Mouse (Mus musculus) lung, postnatal 0 days (tissue): ENCODE measurements at regions not wholly inside any gene's neighbourhood (a gene's known extent, or its start where the extent isn't known, plus 50 kb on each side); places are given as distances from the start of the nearest gene placed in this dataset.

Source experiments
- ATAC-seq: fragments of 200-750 bp; cut with Nextera tagmentation; 2 replicates; pipeline ENCODE4 v1.8.0; 2017; ENCODE audit warnings: moderate library complexity
- DNase-seq: peaks from one replicate; pipeline ENCODE4 v3.0.0-alpha.2; 2016; ENCODE audit warnings: low spot score
- H3K27ac ChIP-seq: fragments of 300-500 bp; sonication (generic); 2 replicates; pipeline ENCODE4 v1.5.1; 2014; ENCODE audit warnings: antibody characterized with exemption, mild to moderate bottlenecking, low read length, mixed read lengths
- H3K27me3 ChIP-seq: fragments of 300-500 bp; sonication (generic); replicated peaks from 2 replicates; pipeline ENCODE4 v1.6.1; 2014; ENCODE audit warnings: low read length, mixed read lengths; ENCODE audit not compliant: insufficient read depth
- H3K36me3 ChIP-seq: fragments of 300-500 bp; sonication (generic); 2 replicates; pipeline ENCODE4 v1.6.1; 2014; ENCODE audit warnings: low read length, mixed read lengths; ENCODE audit not compliant: insufficient read depth
- H3K4me1 ChIP-seq: fragments of 300-500 bp; sonication (generic); 2 replicates; pipeline ENCODE4 v1.6.1; 2014; ENCODE audit warnings: antibody characterized with exemption, low read depth, low read length, mixed read lengths; ENCODE audit not compliant: insufficient read depth
- H3K4me2 ChIP-seq: fragments of 300-500 bp; sonication (generic); replicated peaks from 2 replicates; pipeline ENCODE4 v1.6.1; 2014; ENCODE audit warnings: low read depth, mild to moderate bottlenecking, low read length, moderate library complexity, mixed read lengths
- H3K4me3 ChIP-seq: fragments of 300-500 bp; sonication (generic); 2 replicates; pipeline ENCODE4 v1.5.1; 2014; ENCODE audit warnings: low read depth, low read length
- H3K9ac ChIP-seq: fragments of 300-500 bp; sonication (generic); replicated peaks from 2 replicates; pipeline ENCODE4 v1.6.1; 2014; ENCODE audit warnings: low read depth, mild to moderate bottlenecking
- H3K9me3 ChIP-seq: fragments of 300-500 bp; sonication (generic); 2 replicates; pipeline ENCODE4 v1.6.1; 2016; ENCODE audit warnings: low read length, mixed read lengths
- CTCF ChIP-seq: IDR thresholded peaks from 2 replicates; pipeline ENCODE4 v1.5.1; 2016; ENCODE audit warnings: antibody characterized with exemption, mild to moderate bottlenecking
- EP300 ChIP-seq: IDR thresholded peaks from 2 replicates; pipeline ENCODE4 v1.6.1; 2016; ENCODE audit warnings: antibody characterized with exemption, mild to moderate bottlenecking, control low read depth
- whole genome bisulfite sequencing: fragments of 180-500 bp; shearing (Covaris S2); extraction: QIAGEN DNeasy Blood & Tissue Kit; methylation state at CpG from one replicate; pipeline ENCODE4 v1.1.7; 2014; 5-methylcytosine and 5-hydroxymethylcytosine counted together

DNA sequence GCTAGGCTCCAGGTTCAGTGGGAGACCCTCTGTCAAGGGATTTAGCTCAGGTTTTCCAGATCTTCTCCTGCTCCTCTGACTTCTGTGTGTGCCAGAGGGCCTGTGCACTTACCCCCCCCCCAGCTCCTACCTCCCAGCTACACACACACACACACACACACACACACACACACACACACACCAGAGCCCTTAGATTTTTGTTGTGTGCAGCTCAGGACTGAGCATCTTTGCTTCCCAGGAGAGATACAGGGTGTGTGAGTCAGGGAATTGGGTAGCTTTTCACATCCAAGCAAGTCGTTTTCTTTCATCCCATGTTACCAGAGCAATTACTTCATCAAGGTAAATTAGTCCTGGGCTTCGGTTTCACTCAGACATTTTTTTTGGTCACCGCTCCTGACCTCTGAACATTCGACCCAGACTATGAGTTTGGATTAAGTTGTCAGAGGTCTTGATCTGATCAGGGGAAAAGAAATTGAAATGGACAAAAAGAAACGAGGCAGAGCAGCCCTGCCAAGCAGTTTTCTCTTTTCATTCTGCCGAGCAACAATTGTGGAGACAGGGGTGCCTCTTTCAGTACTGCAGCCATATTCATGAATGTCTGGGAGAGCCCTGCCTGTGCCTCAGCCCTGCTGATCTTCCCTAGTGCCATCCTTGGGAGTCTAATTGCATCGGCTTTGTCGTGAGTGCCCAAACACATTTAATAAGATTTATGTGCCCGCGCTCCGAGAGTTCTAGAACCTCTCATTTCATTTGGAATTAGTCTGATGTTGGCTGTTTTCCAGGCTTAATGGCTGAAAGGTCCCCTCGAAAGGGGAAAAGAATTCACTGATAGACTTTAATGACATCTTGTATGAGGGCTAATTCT, 241.3 kb downstream of the 1500009L16Rik start:
- Histone ChIP-seq H3K9me3 (no peaks in the 10 kb centered on the region), H3K27me3 (no peaks in the 10 kb centered on the region), H3K4me1 (no peaks in the 10 kb centered on the region), H3K36me3 (no peaks in the 10 kb centered on the region), H3K4me3 (no peak overlapping the region), H3K27ac (no peak overlapping the region), H3K4me2 (no peak overlapping the region), H3K9ac (no peak overlapping the region)
- no peak for DNase-seq
- no peak for ATAC-seq
- WGBS = 46% methylated on average over 12 of the region's 12 CpGs
- TF ChIP-seq EP300 = no peak
- no peak for TF ChIP-seq CTCF

DNA sequence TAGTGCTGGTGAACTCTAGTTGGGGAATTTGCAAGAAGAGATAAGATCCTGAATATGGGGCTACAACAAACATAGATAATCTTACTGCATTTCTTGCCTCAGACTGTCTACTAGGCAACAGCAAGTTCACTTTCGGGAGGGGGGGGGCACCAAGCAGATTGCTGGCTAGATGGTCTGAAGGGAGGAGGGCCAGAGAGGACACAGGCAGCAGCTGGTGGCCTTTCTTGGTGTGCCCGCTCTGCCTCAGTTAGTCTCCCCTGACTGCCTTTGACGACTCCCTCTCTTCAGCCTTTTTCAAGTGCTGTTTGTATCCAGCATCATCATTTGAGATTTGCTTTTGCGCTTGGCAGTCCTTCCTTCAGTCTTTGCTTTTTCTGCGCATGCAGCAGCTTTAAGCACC, 242.2 kb downstream of the 1500009L16Rik start:
- no peaks in the 10 kb centered on the region for H3K36me3 ChIP-seq
- no peak for DNase-seq
- ATAC-seq = no peak
- H3K9me3 ChIP-seq = no peaks in the 10 kb centered on the region
- H3K27ac ChIP-seq = no peak overlapping the region
- no peak for TF ChIP-seq CTCF
- no peak for TF ChIP-seq EP300
- no peak overlapping the region for H3K9ac ChIP-seq
- H3K27me3 ChIP-seq = no peaks in the 10 kb centered on the region
- H3K4me2 ChIP-seq = no peak overlapping the region
- WGBS = 65% methylated on average over 5 of the region's 5 CpGs
- H3K4me3 ChIP-seq = no peak overlapping the region
- no peaks in the 10 kb centered on the region for H3K4me1 ChIP-seq

DNA sequence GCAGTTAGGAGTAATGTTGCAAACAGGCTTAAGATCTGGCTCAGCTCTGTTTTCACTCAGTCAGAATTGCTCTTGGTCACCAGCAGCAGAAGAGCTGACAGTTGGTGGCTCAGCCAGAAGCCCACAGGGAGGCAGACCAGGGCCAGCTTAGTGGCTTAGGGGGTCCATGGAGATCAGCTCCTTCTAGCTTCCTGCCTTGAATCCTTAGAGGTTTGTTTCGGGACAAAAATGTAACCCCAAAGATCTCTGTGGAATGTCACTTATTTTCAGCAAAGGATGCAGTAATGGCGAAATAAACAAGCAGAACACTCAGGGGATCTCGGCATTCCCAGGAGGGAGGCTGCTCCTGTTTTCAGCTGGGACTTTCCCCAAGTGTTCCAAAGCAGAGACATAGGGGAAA, 247.8 kb downstream of the 1500009L16Rik start:
- H3K4me3 ChIP-seq = no peak overlapping the region
- ATAC-seq (peak; percentile 43), DNase-seq (peak; percentile 9)

DNA sequence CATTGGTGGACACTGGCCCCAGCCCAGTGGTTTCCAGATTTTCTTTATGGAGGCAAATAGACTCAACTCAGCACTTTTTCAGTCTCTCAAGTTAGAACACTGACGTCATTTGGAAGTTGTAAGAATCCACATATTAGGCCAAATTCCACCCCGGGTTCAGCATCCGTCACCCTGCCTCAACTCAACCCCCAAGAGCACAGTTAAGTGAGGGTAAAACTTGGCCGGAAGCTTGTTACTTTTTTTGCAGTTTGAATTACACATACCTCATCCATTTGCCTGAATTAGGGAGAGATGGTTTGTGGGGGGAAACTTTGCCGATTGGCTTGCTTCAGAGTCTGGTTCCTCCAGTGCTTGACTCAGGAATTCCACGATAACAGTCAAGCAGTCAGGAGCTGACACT, 251.9 kb downstream of the 1500009L16Rik start:
- Histone ChIP-seq H3K4me1 (no peaks in the 10 kb centered on the region), H3K9me3 (no peaks in the 10 kb centered on the region), H3K4me2 (no peak overlapping the region), H3K4me3 (no peak overlapping the region), H3K36me3 (no peaks in the 10 kb centered on the region), H3K27ac (no peak overlapping the region), H3K27me3 (no peaks in the 10 kb centered on the region), H3K9ac (no peak overlapping the region)
- no peak for TF ChIP-seq EP300
- DNase-seq (peak; percentile 46), ATAC-seq (peak; percentile 27; the same call in 1 of the 2 replicates)
- WGBS = 41% methylated on average over 6 of the region's 6 CpGs

More for the DNA sequence above, 247.8 kb downstream of the 1500009L16Rik start:
- Histone ChIP-seq H3K9ac (no peak overlapping the region), H3K27ac (no peak overlapping the region), H3K27me3 (no peaks in the 10 kb centered on the region), H3K4me1 (no peaks in the 10 kb centered on the region), H3K4me2 (no peak overlapping the region), H3K36me3 (no peaks in the 10 kb centered on the region), H3K9me3 (no peaks in the 10 kb centered on the region)
- WGBS = 41% methylated on average over 3 of the region's 3 CpGs
- TF ChIP-seq EP300 (no peak), CTCF (peak; percentile 35)

DNA sequence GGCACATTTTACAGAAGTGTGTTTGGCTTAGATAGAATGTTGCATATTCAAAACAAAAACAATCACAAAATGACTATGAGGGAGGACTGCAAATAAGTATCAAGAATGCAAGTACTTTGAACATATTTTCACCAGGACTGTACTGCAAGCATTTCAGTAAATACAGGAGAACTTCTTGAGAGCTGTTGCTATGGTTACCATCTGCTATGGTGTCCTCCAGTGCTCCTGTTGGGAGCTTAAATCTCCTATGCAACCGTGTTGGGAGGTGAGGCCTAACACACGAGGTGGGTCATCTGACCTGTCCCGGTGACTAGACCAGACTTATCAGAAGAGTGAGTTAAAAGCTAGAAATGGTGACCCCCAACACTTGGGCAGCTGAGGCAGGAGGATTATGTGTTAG, 253.9 kb downstream of the 1500009L16Rik start:
- H3K27ac ChIP-seq = no peak overlapping the region
- 33% methylated on average over 3 of the region's 3 CpGs for WGBS
- H3K4me1 ChIP-seq = no peaks in the 10 kb centered on the region
- no peaks in the 10 kb centered on the region for H3K36me3 ChIP-seq
- no peaks in the 10 kb centered on the region for H3K27me3 ChIP-seq
- DNase-seq = peak; percentile 75
- H3K4me3 ChIP-seq = no peak overlapping the region
- no peak overlapping the region for H3K9ac ChIP-seq
- TF ChIP-seq EP300 (no peak), CTCF (no peak)
- no peak overlapping the region for H3K4me2 ChIP-seq
- no peaks in the 10 kb centered on the region for H3K9me3 ChIP-seq
- ATAC-seq = peak; percentile 75

DNA sequence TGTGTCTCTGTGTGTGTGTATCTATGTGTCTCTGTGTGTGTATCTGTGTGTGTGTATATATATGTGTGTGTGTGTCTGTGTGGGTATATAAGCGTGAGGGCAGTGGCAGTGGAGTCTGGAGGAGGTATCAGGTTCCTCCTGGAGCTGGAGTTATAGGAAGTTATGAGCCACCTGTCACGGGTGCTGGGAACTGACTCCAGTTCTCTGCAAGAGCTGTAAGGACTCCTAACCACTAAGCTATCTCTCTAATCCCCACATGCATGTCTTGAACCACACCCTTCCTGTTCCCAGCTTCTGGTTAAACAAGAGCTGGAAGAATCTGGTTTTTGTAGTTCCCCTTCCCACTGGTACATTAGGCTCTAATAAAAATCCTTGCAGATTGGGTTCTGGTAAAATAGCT, 257.3 kb downstream of the 1500009L16Rik start:
- no peak for TF ChIP-seq CTCF
- no peak for TF ChIP-seq EP300
- H3K4me3 ChIP-seq = no peak overlapping the region
- 60% methylated on average over 2 of the region's 2 CpGs for WGBS
- DNase-seq (no peak), ATAC-seq (no peak)
- no peak overlapping the region for H3K9ac ChIP-seq
- H3K27me3 ChIP-seq = no peaks in the 10 kb centered on the region
- no peaks in the 10 kb centered on the region for H3K36me3 ChIP-seq
- H3K4me2 ChIP-seq = no peak overlapping the region
- H3K4me1 ChIP-seq = no peaks in the 10 kb centered on the region
- H3K27ac ChIP-seq = no peak overlapping the region
- H3K9me3 ChIP-seq = no peaks in the 10 kb centered on the region
